Mouse (Mus musculus): ENCODE results near the gene Mctp1.

Gene Mctp1

GRCm38 (mm10) chr13:77002628-77003027 lies 618.3 kb downstream of the Mctp1 start:
- no peak for DNase-seq

DNA sequence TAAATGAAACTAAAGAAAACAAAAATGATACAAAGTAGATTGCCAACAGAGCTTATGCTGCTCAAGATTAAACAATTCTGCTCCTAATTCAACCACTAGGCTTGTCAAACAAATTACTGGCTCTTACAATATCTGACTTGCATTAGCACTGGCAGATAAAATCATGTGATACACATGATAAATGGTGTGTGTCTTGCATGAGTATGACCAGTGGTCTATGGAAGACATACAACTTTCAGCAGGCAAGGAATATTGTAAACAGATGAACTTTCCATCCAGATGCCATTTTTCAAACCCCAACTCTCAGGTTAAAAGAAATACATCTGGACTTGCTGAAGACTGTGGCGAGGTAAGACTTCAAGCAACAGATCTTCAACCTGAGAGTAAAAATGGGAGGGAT lies 619.3 kb downstream of the Mctp1 start:
- no peak for DNase-seq

- no peak for DNase-seq
Observed at GRCm38 (mm10) chr13:77018851-77019250, 634.5 kb downstream of the Mctp1 start.

DNA sequence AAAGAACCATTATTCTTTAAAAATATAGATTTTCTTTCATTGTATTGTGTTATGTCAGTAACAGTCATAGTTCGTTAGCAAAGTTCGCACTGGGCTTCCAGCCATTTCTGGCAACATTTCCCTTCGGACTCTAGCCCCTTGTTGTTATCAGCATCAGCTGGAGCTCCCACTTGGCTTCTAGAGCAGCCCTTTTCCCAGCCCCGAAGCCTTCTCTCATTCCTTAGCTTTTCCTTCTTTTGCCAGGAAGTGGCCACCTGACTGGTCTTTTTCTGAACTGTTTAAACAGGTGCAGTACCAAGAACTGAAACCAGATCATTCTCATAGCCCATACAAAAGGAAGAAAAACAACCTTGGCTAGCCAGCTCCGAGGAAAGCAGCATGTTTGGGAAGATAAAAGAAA lies 645.3 kb downstream of the Mctp1 start:
- DNase-seq: no peak

- no peak for DNase-seq
Observed at GRCm38 (mm10) chr13:77043375-77043774, 659.0 kb downstream of the Mctp1 start.

DNA sequence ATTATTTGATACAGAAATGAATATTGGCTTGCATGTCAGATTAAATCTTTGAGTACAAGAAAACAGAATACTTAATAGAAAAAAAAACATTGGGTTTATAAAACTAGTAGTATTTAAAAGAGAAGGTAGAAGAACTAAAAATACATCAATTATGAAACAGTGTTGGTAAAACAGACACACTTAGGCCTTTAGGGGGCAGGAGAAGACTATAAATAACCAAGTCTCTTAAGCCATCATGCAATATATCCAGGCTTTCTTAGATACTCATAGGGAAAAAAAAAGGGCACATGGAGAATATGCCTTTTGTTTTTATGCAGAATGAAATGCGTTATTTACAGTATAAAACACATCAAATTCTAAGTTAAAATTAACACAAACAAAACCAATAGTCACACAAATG lies 661.0 kb downstream of the Mctp1 start:
- DNase-seq: no peak

DNA sequence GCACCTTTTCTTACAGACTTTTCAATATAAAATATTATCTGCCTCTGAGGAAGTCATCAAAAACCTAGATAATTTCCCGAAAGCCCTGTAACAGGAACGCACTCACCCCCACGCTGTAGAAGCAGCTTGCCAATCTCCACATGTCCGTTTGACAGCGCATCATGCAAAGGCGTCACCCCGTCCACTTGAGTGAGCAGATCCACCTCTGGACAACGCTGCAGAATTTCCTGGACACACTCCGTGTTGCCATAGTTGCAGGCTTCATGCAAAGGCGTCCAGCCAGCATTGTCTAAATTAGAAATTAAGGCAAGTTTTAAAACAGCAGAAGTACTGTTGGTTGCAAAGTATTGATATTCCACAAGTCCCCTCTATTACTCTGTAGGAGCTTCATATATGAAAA lies 662.1 kb downstream of the Mctp1 start:
- DNase-seq: no peak

GRCm38 (mm10) chr13:77047179-77047931 lies 663.0 kb downstream of the Mctp1 start:
- no peak for DNase-seq

GRCm38 (mm10) chr13:77048461-77048860 lies 664.1 kb downstream of the Mctp1 start:
- DNase-seq: no peak

DNA sequence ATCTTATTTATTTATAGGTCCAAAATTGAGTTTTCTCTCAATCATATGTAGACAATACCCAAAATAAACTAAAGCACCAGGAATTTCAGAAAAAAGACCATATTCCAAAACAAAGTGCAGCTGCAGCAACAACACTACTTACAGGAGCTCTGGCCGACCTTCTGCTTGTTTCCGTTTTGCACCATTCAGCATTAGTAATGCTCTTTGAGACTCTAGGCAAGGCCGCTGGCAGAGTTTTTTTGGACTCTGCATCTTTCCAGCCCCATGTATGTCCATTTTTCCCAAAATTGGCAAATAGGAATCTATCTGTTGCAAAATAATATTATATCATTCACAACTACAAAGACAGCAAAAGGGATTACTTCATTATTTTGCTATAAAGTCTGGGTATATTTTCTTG lies 665.4 kb downstream of the Mctp1 start:
- no peak for DNase-seq

DNA sequence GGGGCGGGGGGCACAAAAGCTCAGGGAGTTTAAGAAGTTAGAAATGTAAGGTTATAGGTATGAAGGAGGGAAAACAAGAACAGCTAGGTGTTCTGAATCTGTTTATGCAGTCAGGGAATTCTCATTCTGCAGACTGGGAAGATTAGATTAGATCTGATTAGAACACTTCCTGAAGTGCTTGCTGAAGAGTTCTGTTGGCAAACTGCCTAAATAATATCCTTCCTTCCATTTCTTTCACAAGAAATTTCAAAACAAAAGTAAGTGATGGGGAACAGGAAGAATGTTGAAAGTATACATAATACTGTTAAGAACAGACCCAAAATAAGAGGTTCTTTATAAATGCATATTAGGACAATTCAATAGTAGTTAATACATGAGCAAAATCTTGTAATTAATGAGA lies 678.9 kb downstream of the Mctp1 start:
- DNase-seq: no peak

DNA sequence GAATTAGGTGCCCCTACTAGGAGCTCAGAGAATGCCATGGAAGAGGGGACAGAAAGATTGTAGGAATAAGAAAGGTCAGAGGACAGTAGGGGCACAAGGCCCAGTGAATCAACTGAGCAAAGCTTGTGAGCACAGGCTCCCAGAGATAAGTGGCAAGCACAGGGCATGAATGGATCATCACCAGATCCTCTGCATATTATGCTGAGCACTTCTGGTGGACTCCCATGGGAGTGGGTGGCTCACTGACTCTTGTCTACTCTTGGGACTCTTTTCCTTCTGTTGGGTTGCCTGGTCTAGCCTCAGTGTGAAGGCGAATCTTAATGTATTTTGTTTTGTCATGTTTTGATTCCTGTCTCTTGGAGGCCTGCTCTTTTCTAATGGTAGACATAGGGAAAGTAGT lies 684.5 kb downstream of the Mctp1 start:
- no peak for DNase-seq

DNA sequence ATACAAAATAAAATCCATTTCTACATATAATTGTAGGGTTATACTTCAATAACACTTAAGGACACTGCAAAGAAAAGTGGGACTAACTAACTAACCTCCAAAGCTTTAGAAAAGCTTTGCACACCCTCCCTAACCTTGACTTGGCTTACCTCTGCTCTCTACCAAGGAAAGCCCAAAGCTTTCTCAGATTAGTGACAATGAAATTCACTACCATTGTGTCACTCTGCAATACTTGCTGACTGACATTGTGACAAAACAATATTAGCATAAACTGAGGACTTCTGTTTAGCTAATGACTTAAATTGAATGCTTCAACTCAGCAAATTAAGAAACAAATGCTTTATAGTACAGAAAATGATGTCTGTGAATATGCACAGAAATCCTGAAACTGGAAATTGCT lies 687.7 kb downstream of the Mctp1 start:
- DNase-seq: no peak

Data from kidney, adult 11 months (tissue).